Mouse (Mus musculus) liver, postnatal 0 days (tissue): Measurements from ENCODE around the gene Usp5.

ENCODE experiments used
- CTCF ChIP-seq: sonication (generic); IDR thresholded peaks from 2 replicates; pipeline ENCODE4 v1.5.1; 2016; ENCODE audit warnings: antibody characterized with exemption, low read depth
- EP300 ChIP-seq: IDR thresholded peaks from 2 replicates; pipeline ENCODE4 v1.6.1; 2016; ENCODE audit warnings: antibody characterized with exemption, low read depth, mild to moderate bottlenecking

GRCm38 (mm10) chr6:124847305-124847704 lies 18.0 kb upstream of the Usp5 start:
- TF ChIP-seq CTCF (peak; percentile 98), EP300 (no peak)
